Mouse (Mus musculus): ENCODE results near the gene Ryr2. TPM values are rescaled to one million over a fixed set of nuclear protein-coding genes. Genes with fewer than 3 reads are reported as not detected.

The Ryr2 gene
- polyA plus RNA-seq, 1 experiment from 2014 or later = 0.78 TPM

- Histone ChIP-seq H3K4me2 (replicated peaks; ENCODE audit: low read depth, low read length) (no peak overlapping the region), H3K27ac (ENCODE audit: low read length) (no peak overlapping the region), H3K4me1 (ENCODE audit: insufficient read depth, low read depth, low read length) (no peaks in the 10 kb centered on the region), H3K36me3 (ENCODE audit: insufficient read depth, low read length) (no peaks in the 10 kb centered on the region), H3K27me3 (replicated peaks; ENCODE audit: insufficient read depth, low read length) (no peaks in the 10 kb centered on the region), H3K9ac (replicated peaks; ENCODE audit: low read depth) (no peak overlapping the region), H3K4me3 (ENCODE audit: low read depth, low read length) (no peak overlapping the region), H3K9me3 (ENCODE audit: low read length) (no peaks in the 10 kb centered on the region)
- ATAC-seq (no peak), DNase-seq (ENCODE audit: low spot score) (no peak)
- TF ChIP-seq CTCF (IDR thresholded peaks at IDR 0.05) (no peak), EP300 (IDR thresholded peaks at IDR 0.05) (no peak)
Observed at GRCm38 (mm10) chr13:11978997-11979396, 127.7 kb downstream of the Ryr2 start.

DNA sequence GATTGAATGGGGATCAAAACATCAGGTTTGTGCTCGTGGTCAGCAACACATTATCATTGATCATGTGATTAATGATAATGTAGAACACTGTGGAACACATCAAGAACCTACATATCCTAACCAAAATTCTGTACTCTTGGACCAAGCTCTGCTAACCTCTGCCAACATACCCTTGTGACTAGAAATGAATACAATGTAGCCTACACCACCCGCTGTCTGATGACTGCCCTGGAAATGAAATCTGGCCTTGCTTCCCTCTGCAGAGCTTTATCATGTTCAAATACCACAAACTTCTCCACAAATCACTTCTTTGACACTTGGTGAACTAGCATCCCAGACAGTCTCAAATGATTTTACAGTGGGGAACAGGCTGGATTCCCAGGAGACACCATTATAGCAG, 128.4 kb downstream of the Ryr2 start:
- H3K9me3 ChIP-seq (ENCODE audit: low read length) = no peaks in the 10 kb centered on the region
- H3K27me3 ChIP-seq (replicated peaks; ENCODE audit: insufficient read depth, low read length) = no peaks in the 10 kb centered on the region
- no peak overlapping the region for H3K4me3 ChIP-seq (ENCODE audit: low read depth, low read length)
- no peak overlapping the region for H3K4me2 ChIP-seq (replicated peaks; ENCODE audit: low read depth, low read length)
- no peak for ATAC-seq
- DNase-seq (ENCODE audit: low spot score) = no peak
- 71% methylated on average over 2 of the region's 2 CpGs for WGBS
- H3K36me3 ChIP-seq (ENCODE audit: insufficient read depth, low read length) = no peaks in the 10 kb centered on the region
- TF ChIP-seq EP300 (IDR thresholded peaks at IDR 0.05) = no peak
- TF ChIP-seq CTCF (IDR thresholded peaks at IDR 0.05) = no peak
- H3K9ac ChIP-seq (replicated peaks; ENCODE audit: low read depth) = no peak overlapping the region
- no peak overlapping the region for H3K27ac ChIP-seq (ENCODE audit: low read length)
- H3K4me1 ChIP-seq (ENCODE audit: insufficient read depth, low read depth, low read length) = no peaks in the 10 kb centered on the region

DNA sequence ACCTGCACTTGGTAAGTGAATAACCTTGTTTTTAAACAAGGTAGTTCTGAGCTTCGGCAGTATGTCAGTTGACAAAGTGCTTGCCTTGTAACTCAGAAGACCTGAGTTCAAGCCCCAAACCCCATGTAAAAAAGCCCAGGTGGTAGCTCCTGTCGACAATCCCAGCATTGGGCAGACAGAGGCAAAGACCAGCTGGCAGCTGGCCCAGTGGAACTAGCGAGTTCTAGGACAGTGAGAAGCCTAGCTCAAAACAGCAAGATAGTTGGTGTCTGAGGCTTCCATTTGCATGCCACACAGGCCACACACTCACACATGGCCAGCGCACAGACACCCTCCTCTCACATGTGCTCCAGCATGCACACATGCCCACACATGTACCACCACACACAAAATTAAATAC, 129.1 kb downstream of the Ryr2 start:
- H3K27ac ChIP-seq (ENCODE audit: low read length) = no peak overlapping the region
- no peak for ATAC-seq
- 71% methylated on average over 4 of the region's 4 CpGs for WGBS

DNA sequence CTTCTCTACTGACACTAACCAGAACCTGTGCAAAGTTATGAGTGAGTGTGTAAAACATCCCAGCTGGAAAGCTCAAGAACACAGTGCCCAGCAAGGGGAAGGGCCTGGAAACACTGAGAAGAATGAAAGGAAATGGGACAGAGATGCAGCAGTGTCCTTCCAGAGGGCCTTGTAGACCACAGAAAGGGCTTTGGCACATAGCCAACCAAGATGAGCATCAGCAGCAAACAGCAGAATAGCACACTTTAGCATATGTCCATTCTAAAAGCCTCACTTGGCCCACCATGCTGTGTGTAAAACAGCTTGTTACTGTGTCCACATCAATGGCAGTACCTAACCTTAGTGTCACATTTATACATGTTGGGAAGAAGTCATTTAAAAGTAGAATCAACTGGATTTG, 142.4 kb downstream of the Ryr2 start:
- Histone ChIP-seq H3K27me3 (replicated peaks; ENCODE audit: insufficient read depth, low read length) (no peaks in the 10 kb centered on the region), H3K27ac (ENCODE audit: low read length) (no peak overlapping the region), H3K9ac (replicated peaks; ENCODE audit: low read depth) (no peak overlapping the region), H3K4me3 (ENCODE audit: low read depth, low read length) (no peak overlapping the region), H3K9me3 (ENCODE audit: low read length) (no peaks in the 10 kb centered on the region), H3K4me2 (replicated peaks; ENCODE audit: low read depth, low read length) (no peak overlapping the region), H3K4me1 (ENCODE audit: insufficient read depth, low read depth, low read length) (no peaks in the 10 kb centered on the region), H3K36me3 (ENCODE audit: insufficient read depth, low read length) (no peaks in the 10 kb centered on the region)
- DNase-seq (ENCODE audit: low spot score) (peak; percentile 20), ATAC-seq (no peak)
- no peak for TF ChIP-seq CTCF (IDR thresholded peaks at IDR 0.05)
- TF ChIP-seq EP300 (IDR thresholded peaks at IDR 0.05) = no peak

More for the DNA sequence above, 129.1 kb downstream of the Ryr2 start:
- H3K9ac ChIP-seq (replicated peaks; ENCODE audit: low read depth) = no peak overlapping the region
- H3K4me3 ChIP-seq (ENCODE audit: low read depth, low read length) = no peak overlapping the region
- no peaks in the 10 kb centered on the region for H3K4me1 ChIP-seq (ENCODE audit: insufficient read depth, low read depth, low read length)
- H3K9me3 ChIP-seq (ENCODE audit: low read length) = no peaks in the 10 kb centered on the region
- no peaks in the 10 kb centered on the region for H3K27me3 ChIP-seq (replicated peaks; ENCODE audit: insufficient read depth, low read length)
- no peak for DNase-seq (ENCODE audit: low spot score)
- no peaks in the 10 kb centered on the region for H3K36me3 ChIP-seq (ENCODE audit: insufficient read depth, low read length)
- no peak for TF ChIP-seq EP300 (IDR thresholded peaks at IDR 0.05)
- TF ChIP-seq CTCF (IDR thresholded peaks at IDR 0.05) = no peak
- no peak overlapping the region for H3K4me2 ChIP-seq (replicated peaks; ENCODE audit: low read depth, low read length)

DNA sequence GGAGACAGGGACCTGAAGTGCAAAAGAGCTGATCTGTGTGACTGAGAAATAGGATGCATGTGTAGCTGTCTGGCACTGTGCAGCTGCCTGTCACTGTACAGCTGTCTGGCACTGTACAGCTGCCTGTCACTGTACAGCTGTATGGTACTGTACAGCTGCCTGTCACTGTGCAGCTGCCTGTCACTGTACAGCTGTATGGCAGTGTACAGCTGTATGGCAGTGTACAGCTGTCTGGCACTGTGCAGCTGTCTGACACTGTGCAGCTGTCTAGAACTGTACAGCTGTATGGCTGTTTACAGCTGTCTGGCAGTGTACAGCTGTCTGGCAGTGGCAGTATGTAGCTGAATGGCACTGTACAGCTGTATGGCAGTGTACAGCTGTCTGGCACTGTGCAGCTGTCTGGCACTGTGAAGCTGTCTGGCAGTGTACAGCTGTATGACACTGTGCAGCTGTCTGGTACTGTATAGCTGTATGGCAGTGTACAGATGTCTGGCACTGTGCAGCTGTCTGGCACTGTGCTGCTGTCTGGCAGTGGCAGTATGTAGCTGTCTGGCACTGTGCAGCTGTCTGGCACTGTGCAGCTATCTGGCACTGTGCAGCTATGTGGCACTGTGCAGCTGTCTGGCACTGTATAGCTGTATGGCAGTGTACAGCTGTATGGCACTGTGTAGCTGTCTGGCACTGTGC, 147.1 kb downstream of the Ryr2 start:
- no peak for TF ChIP-seq CTCF (IDR thresholded peaks at IDR 0.05)
- no peak for TF ChIP-seq EP300 (IDR thresholded peaks at IDR 0.05)
- H3K9me3 ChIP-seq (ENCODE audit: low read length) = no peaks in the 10 kb centered on the region
- no peaks in the 10 kb centered on the region for H3K36me3 ChIP-seq (ENCODE audit: insufficient read depth, low read length)
- no peak overlapping the region for H3K4me3 ChIP-seq (ENCODE audit: low read depth, low read length)
- H3K27me3 ChIP-seq (replicated peaks; ENCODE audit: insufficient read depth, low read length) = no peaks in the 10 kb centered on the region
- ATAC-seq (no peak), DNase-seq (ENCODE audit: low spot score) (no peak)
- H3K4me1 ChIP-seq (ENCODE audit: insufficient read depth, low read depth, low read length) = no peaks in the 10 kb centered on the region
- no peak overlapping the region for H3K4me2 ChIP-seq (replicated peaks; ENCODE audit: low read depth, low read length)
- H3K9ac ChIP-seq (replicated peaks; ENCODE audit: low read depth) = no peak overlapping the region
- H3K27ac ChIP-seq (ENCODE audit: low read length) = no peak overlapping the region

GRCm38 (mm10) chr13:11958854-11959253, 147.9 kb downstream of the Ryr2 start:
- ATAC-seq (no peak), DNase-seq (ENCODE audit: low spot score) (no peak)
- Histone ChIP-seq H3K36me3 (ENCODE audit: insufficient read depth, low read length) (no peaks in the 10 kb centered on the region), H3K9ac (replicated peaks; ENCODE audit: low read depth) (no peak overlapping the region), H3K9me3 (ENCODE audit: low read length) (no peaks in the 10 kb centered on the region), H3K27me3 (replicated peaks; ENCODE audit: insufficient read depth, low read length) (no peaks in the 10 kb centered on the region), H3K4me3 (ENCODE audit: low read depth, low read length) (no peak overlapping the region), H3K27ac (ENCODE audit: low read length) (no peak overlapping the region), H3K4me1 (ENCODE audit: insufficient read depth, low read depth, low read length) (no peaks in the 10 kb centered on the region), H3K4me2 (replicated peaks; ENCODE audit: low read depth, low read length) (no peak overlapping the region)
- TF ChIP-seq CTCF (IDR thresholded peaks at IDR 0.05) = no peak
- 68% methylated on average over 3 of the region's 3 CpGs for WGBS

DNA sequence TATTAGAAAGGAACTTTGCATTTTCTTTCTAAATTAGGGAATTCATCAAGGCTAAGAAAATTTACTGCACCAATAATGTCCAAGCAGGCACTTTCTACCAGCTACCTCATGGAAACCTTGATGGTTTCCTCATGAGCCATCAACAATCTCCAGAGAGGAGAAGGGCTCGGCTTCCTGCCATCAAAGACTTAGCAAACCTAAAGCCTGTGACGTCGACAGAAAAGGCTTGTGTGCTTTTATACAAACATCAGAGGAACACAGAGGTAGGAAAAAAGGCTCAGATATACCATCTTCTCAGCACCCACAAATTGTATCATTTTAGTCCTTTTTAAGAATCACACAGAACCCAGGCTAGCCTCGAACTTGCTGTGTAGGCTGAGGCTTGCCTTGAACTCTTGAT, 148.5 kb downstream of the Ryr2 start:
- Histone ChIP-seq H3K4me1 (ENCODE audit: insufficient read depth, low read depth, low read length) (no peaks in the 10 kb centered on the region), H3K4me3 (ENCODE audit: low read depth, low read length) (no peak overlapping the region), H3K9me3 (ENCODE audit: low read length) (no peaks in the 10 kb centered on the region), H3K27me3 (replicated peaks; ENCODE audit: insufficient read depth, low read length) (no peaks in the 10 kb centered on the region), H3K9ac (replicated peaks; ENCODE audit: low read depth) (no peak overlapping the region), H3K36me3 (ENCODE audit: insufficient read depth, low read length) (no peaks in the 10 kb centered on the region), H3K4me2 (replicated peaks; ENCODE audit: low read depth, low read length) (no peak overlapping the region), H3K27ac (ENCODE audit: low read length) (no peak overlapping the region)
- ATAC-seq (no peak), DNase-seq (ENCODE audit: low spot score) (no peak)
- TF ChIP-seq EP300 (IDR thresholded peaks at IDR 0.05) (no peak), CTCF (IDR thresholded peaks at IDR 0.05) (no peak)
- WGBS = 65% methylated on average over 4 of the region's 4 CpGs

Measured in lung, postnatal 0 days (tissue).